Mouse (Mus musculus) MEL-GATA-1-ER (cell line): Measurements from ENCODE around the gene Tfg.

Experiments
- DNase-seq: peaks from one replicate; pipeline ENCODE4 v3.0.0-alpha.2; 2012; ENCODE audit warnings: low read depth; ENCODE audit errors: extremely low read depth

The Tfg gene

GRCm38 (mm10) chr16:56645251-56645650, 72.0 kb downstream of the Tfg start:
- no peak for DNase-seq
